In genomic region chr12:84814663-84815325, GRCm38 (mm10) we compare ENCODE assay signal across 25 mouse cellular contexts. TPM values are rescaled to one million over a fixed set of nuclear protein-coding genes. Genes with fewer than 3 reads are reported as not detected.
DNase-seq lines count a peak whose midpoint lies in the region; ATAC-seq and TF ChIP-seq lines count a peak whose summit lies in the region.
"Had no signal": no experiment of that assay in that cellular context is flagged by ENCODE, and none has a peak within 500 bp of the region (broad histone marks: within the 10 kb centered on the region; RNA-seq: fewer than 3 reads in every experiment).

No protein-coding gene starts in this region.

- H3K4me2 ChIP-seq in lung, embryonic 14.5 days: no peak overlapping the region
- no peak overlapping the region for H3K4me2 ChIP-seq in stomach, embryonic 14.5 days (replicated peaks; ENCODE audit: low read depth, low read length)
- H3K4me2 ChIP-seq: embryonic facial prominence, embryonic 15.5 days; forebrain, embryonic 15.5 days; hindbrain, embryonic 13.5 days had no signal

- no peak for TF ChIP-seq CTCF in lung, embryonic 14.5 days (IDR thresholded peaks at IDR 0.05; ENCODE audit: low read depth)

- H3K27me3 ChIP-seq in lung, embryonic 14.5 days (ENCODE audit: insufficient read depth, low read length): no peaks in the 10 kb centered on the region
- no peaks in the 10 kb centered on the region for H3K27me3 ChIP-seq in stomach, embryonic 14.5 days (ENCODE audit: control insufficient read depth, insufficient read depth, low read length)
- H3K27me3 ChIP-seq: CH12.LX; embryonic facial prominence, embryonic 15.5 days; forebrain, embryonic 15.5 days; hindbrain, embryonic 13.5 days; Patski had no signal

- no peaks in the 10 kb centered on the region for H3K36me3 ChIP-seq in lung, embryonic 14.5 days (ENCODE audit: insufficient read depth)
- H3K36me3 ChIP-seq in stomach, embryonic 14.5 days (ENCODE audit: control insufficient read depth, insufficient read depth, low read length): no peaks in the 10 kb centered on the region
- H3K36me3 ChIP-seq: embryonic facial prominence, embryonic 15.5 days; forebrain, embryonic 10.5 days; forebrain, embryonic 15.5 days; heart, embryonic 10.5 days; hindbrain, embryonic 13.5 days had no signal

- H3K9me3 ChIP-seq in lung, embryonic 14.5 days (ENCODE audit: low read depth, low read length): no peaks in the 10 kb centered on the region
- H3K9me3 ChIP-seq in stomach, embryonic 14.5 days (ENCODE audit: control insufficient read depth, low read depth, low read length): no peaks in the 10 kb centered on the region
- H3K9me3 ChIP-seq: embryonic facial prominence, embryonic 15.5 days; forebrain, embryonic 10.5 days; forebrain, embryonic 15.5 days; heart, embryonic 10.5 days; hindbrain, embryonic 13.5 days had no signal

- DNase-seq in adipocyte (ENCODE audit: low spot score): peak; percentile 80
- DNase-seq in lung, embryonic 14.5 days: peak; percentile 34
- peak; percentile 32 for DNase-seq in lung, postnatal 10 days
- DNase-seq in layer of hippocampus, postnatal 25 days (ENCODE audit: extremely low spot score in 1 of 2, low spot score in 1 of 2): no peak
- DNase-seq in left cerebral cortex, adult 9 months (ENCODE audit: low spot score in 2 of 2): no peak
- DNase-seq in urinary bladder, adult 2 months (ENCODE audit: low spot score): no peak
- no peak for DNase-seq in kidney, postnatal 10 days
- DNase-seq: adrenal gland, adult 8-10 months; cerebellum, adult 18-20 months; cerebellum, adult 9-11 months; embryo, embryonic 11 days; gastrocnemius, postnatal 10 days; heart, adult 18-20 months; heart, postnatal 10 days had no signal

- 57% methylated on average over 3 of the region's 3 CpGs for WGBS in lung, embryonic 14.5 days
- WGBS in stomach, embryonic 14.5 days: 62% methylated on average over 3 of the region's 3 CpGs

- peak; percentile 62; the same call in 1 of the 2 replicates for ATAC-seq in lung, embryonic 14.5 days (ENCODE audit: insufficient read depth)
- peak; percentile 54; the same call in 1 of the 2 replicates for ATAC-seq in stomach, embryonic 14.5 days (ENCODE audit: insufficient number of reproducible peaks, insufficient read depth, low FRiP score, low read depth)
- ATAC-seq: activated CD4-positive, CD25-positive, alpha-beta regulatory T cell, adult 4 months; forebrain, embryonic 15.5 days; hindbrain, postnatal 0 days; Patski had no signal

- H3K27ac ChIP-seq in lung, embryonic 14.5 days (ENCODE audit: low read depth): peak overlapping the region; percentile 55
- peak overlapping the region; percentile 21; the same call in 1 of the 2 replicates for H3K27ac ChIP-seq in stomach, embryonic 14.5 days (ENCODE audit: low read length)
- H3K27ac ChIP-seq: embryonic facial prominence, embryonic 15.5 days; forebrain, embryonic 10.5 days; forebrain, embryonic 15.5 days; heart, embryonic 10.5 days; hindbrain, embryonic 13.5 days; hindbrain, postnatal 0 days had no signal

- H3K4me3 ChIP-seq in lung, embryonic 14.5 days (ENCODE audit: low read depth, low read length): no peak overlapping the region
- no peak overlapping the region for H3K4me3 ChIP-seq in stomach, embryonic 14.5 days (ENCODE audit: low read depth, low read length)
- H3K4me3 ChIP-seq: embryonic facial prominence, embryonic 15.5 days; erythroblast, embryonic 14.5 days; forebrain, embryonic 10.5 days; forebrain, embryonic 15.5 days; heart, embryonic 10.5 days; hindbrain, embryonic 13.5 days had no signal

- H3K9ac ChIP-seq in lung, embryonic 14.5 days: no peak overlapping the region
- no peak overlapping the region for H3K9ac ChIP-seq in stomach, embryonic 14.5 days (replicated peaks; ENCODE audit: low read depth, low read length)
- H3K9ac ChIP-seq: embryonic facial prominence, embryonic 15.5 days; forebrain, embryonic 15.5 days; hindbrain, embryonic 13.5 days had no signal

- peaks cover 7% of the 10 kb centered on the region; the same call in 1 of the 2 replicates for H3K4me1 ChIP-seq in lung, embryonic 14.5 days (ENCODE audit: insufficient read depth)
- no peaks in the 10 kb centered on the region for H3K4me1 ChIP-seq in stomach, embryonic 14.5 days (ENCODE audit: control insufficient read depth, insufficient read depth, low read length)
- H3K4me1 ChIP-seq: embryonic facial prominence, embryonic 15.5 days; forebrain, embryonic 10.5 days; forebrain, embryonic 15.5 days; hindbrain, embryonic 13.5 days had no signal

RNA-seq across cellular contexts. Expression of gene Isca2, which starts 41.7 kb away (rescaled TPM):
- 126 and 131 TPM in 2 replicates for polyA plus RNA-seq in lung, embryonic 14.5 days (2014; fragmentation: Nextera tagmentation; extraction: Ambion mirVana)
- polyA plus RNA-seq in stomach, embryonic 14.5 days (2014; fragmentation: Nextera tagmentation; extraction: Ambion mirVana): 122 and 137 TPM in 2 replicates
- total RNA-seq in layer of hippocampus, postnatal 25 days (2021): 10 to 100 TPM; 61.2 to 61.6 TPM
- polyA plus RNA-seq in urinary bladder, adult 2 months (2012; rRNA removed): 68.2 and 88.9 TPM in 2 replicates

RNA-seq across cellular contexts. Expression of gene Npc2, which starts 41.8 kb away (rescaled TPM):
- polyA plus RNA-seq in lung, embryonic 14.5 days (2014; fragmentation: Nextera tagmentation; extraction: Ambion mirVana): 106 and 107 TPM in 2 replicates
- 66.2 and 66.6 TPM in 2 replicates for polyA plus RNA-seq in stomach, embryonic 14.5 days (2014; fragmentation: Nextera tagmentation; extraction: Ambion mirVana)
- total RNA-seq in layer of hippocampus, postnatal 25 days (2021): 10 to 100 TPM; 34.6 to 34.7 TPM
- 85.8 and 90.2 TPM in 2 replicates for polyA plus RNA-seq in urinary bladder, adult 2 months (2012; rRNA removed)

Comparison
In these comparisons a context has a peak if more than half of its experiments do, and no peak if none do; other contexts are left out.
1. DNase-seq: peak in adipocyte (single experiment), lung, embryonic 14.5 days (single experiment) and lung, postnatal 10 days (single experiment); none in layer of hippocampus, postnatal 25 days (0 of 2), left cerebral cortex, adult 9 months (0 of 2), urinary bladder, adult 2 months (single experiment) and kidney, postnatal 10 days (single experiment).